Comparison of ENCODE assay signal across 10 mouse cellular contexts in genomic region chr8:123760579-123760978, GRCm38 (mm10). TPM values are rescaled to one million over a fixed set of nuclear protein-coding genes. Genes with fewer than 3 reads are reported as not detected.
DNase-seq lines count a peak whose midpoint lies in the region; ATAC-seq and TF ChIP-seq lines count a peak whose summit lies in the region.
"Had no signal": no experiment of that assay in that cellular context is flagged by ENCODE, and none has a peak within 500 bp of the region (broad histone marks: within the 10 kb centered on the region; RNA-seq: fewer than 3 reads in every experiment).

No protein-coding gene starts in this region.

- in situ Hi-C loops in ES-E14 (cut with MboI; ENCODE audit: low sequenced_read_pairs in 2 of 2, unreplicated experiment in 2 of 2): loop anchor here in 1 of 2 experiments (10.0 kb wide), 1 partner anchor 106 kb away; the partner anchor contains the start of gene Rhou

- 0 out of 2 replicates have a peak, but pooled peaks cover 10% of the 10 kb centered on the region for H3K27me3 ChIP-seq in kidney, embryonic 15.5 days
- H3K27me3 ChIP-seq in forebrain, embryonic 13.5 days: peaks cover 12% of the 10 kb centered on the region; the same call in 1 of the 2 replicates
- peaks cover 4% of the 10 kb centered on the region; the same call in 1 of the 2 replicates for H3K27me3 ChIP-seq in liver, embryonic 13.5 days

- H3K4me2 ChIP-seq in kidney, embryonic 15.5 days: peak overlapping the region; percentile 29
- peak overlapping the region; percentile 58 for H3K4me2 ChIP-seq in forebrain, embryonic 13.5 days
- H3K4me2 ChIP-seq in liver, embryonic 13.5 days: 0 out of 2 replicates have a peak overlapping the region, but pooled peaks have one; percentile 24

- no peak for DNase-seq in kidney, postnatal 4 days
- no peak for DNase-seq in ES-E14 (ENCODE audit: low read depth, low spot score)
- no peak for DNase-seq in liver, embryonic 13.5 days
- no peak for DNase-seq in cerebellum, postnatal 4 days (ENCODE audit: low spot score in 2 of 2)
- no peak for DNase-seq in cerebellum, postnatal 14 days
- DNase-seq: kidney, postnatal 10 days had no signal

- H3K27ac ChIP-seq in kidney, embryonic 15.5 days: no peak overlapping the region
- H3K27ac ChIP-seq in ES-E14 (ENCODE audit: insufficient read depth, low read depth, low read length, poor library complexity, severe bottlenecking): no peak overlapping the region
- H3K27ac ChIP-seq in forebrain, embryonic 13.5 days: no peak overlapping the region
- H3K27ac ChIP-seq in liver, embryonic 13.5 days: peak overlapping the region; percentile 43; the same call in 1 of the 2 replicates
- H3K27ac ChIP-seq: left cerebral cortex, adult 2 months had no signal

- no peak overlapping the region for H3K9ac ChIP-seq in kidney, embryonic 15.5 days
- peak overlapping the region; percentile 76; the same call in 1 of the 2 replicates for H3K9ac ChIP-seq in ES-E14 (ENCODE audit: insufficient read depth, low read depth, low read length, poor library complexity, severe bottlenecking)
- H3K9ac ChIP-seq in forebrain, embryonic 13.5 days: peak overlapping the region; percentile 52; the same call in 1 of the 2 replicates
- H3K9ac ChIP-seq in liver, embryonic 13.5 days: no peak overlapping the region

- H3K4me3 ChIP-seq in kidney, embryonic 15.5 days (replicated peaks): no peak overlapping the region
- H3K4me3 ChIP-seq in ES-E14 (ENCODE audit: insufficient read depth in 1 of 2, low read depth in 1 of 2, low read length in 2 of 2, poor library complexity in 1 of 2, severe bottlenecking in 1 of 2): peak overlapping the region; percentile 62 to 75
- peak overlapping the region; percentile 23 for H3K4me3 ChIP-seq in forebrain, embryonic 13.5 days
- no peak overlapping the region for H3K4me3 ChIP-seq in liver, embryonic 13.5 days (replicated peaks)
- H3K4me3 ChIP-seq: left cerebral cortex, adult 2 months; myocyte had no signal

- H3K36me3 ChIP-seq in kidney, embryonic 15.5 days: no peaks in the 10 kb centered on the region
- H3K36me3 ChIP-seq in ES-E14 (ENCODE audit: control insufficient read depth, insufficient read depth, low read length, poor library complexity, severe bottlenecking): no peaks in the 10 kb centered on the region
- H3K36me3 ChIP-seq in forebrain, embryonic 13.5 days (ENCODE audit: poor library complexity, severe bottlenecking): no peaks in the 10 kb centered on the region
- H3K36me3 ChIP-seq in liver, embryonic 13.5 days: no peaks in the 10 kb centered on the region

- 59% methylated on average over 5 of the region's 5 CpGs for WGBS in kidney, embryonic 15.5 days
- WGBS in forebrain, embryonic 13.5 days: 62% methylated on average over 5 of the region's 5 CpGs
- 51% methylated on average over 5 of the region's 5 CpGs for WGBS in liver, embryonic 13.5 days (ENCODE audit: insufficient replicate concordance)

- ATAC-seq in kidney, embryonic 15.5 days (replicated peaks; ENCODE audit: low FRiP score): no peak
- ATAC-seq in forebrain, embryonic 13.5 days: no peak
- ATAC-seq in liver, embryonic 13.5 days (ENCODE audit: low read depth): peak; percentile 42; the same call in 1 of the 2 replicates

- H3K9me3 ChIP-seq in kidney, embryonic 15.5 days (replicated peaks): no peaks in the 10 kb centered on the region
- no peaks in the 10 kb centered on the region for H3K9me3 ChIP-seq in ES-E14 (ENCODE audit: control insufficient read depth, insufficient read depth, low read depth, low read length)
- no peaks in the 10 kb centered on the region for H3K9me3 ChIP-seq in forebrain, embryonic 13.5 days (replicated peaks)
- H3K9me3 ChIP-seq in liver, embryonic 13.5 days (replicated peaks): no peaks in the 10 kb centered on the region

- H3K4me1 ChIP-seq in kidney, embryonic 15.5 days: peaks cover 42% of the 10 kb centered on the region
- H3K4me1 ChIP-seq in ES-E14 (ENCODE audit: control insufficient read depth in 2 of 2, insufficient read depth in 2 of 2, low read length in 2 of 2, poor library complexity in 1 of 2): peaks cover 14 to 30% of the 10 kb centered on the region in 2 experiments
- peaks cover 15% of the 10 kb centered on the region for H3K4me1 ChIP-seq in forebrain, embryonic 13.5 days
- H3K4me1 ChIP-seq in liver, embryonic 13.5 days (replicated peaks): peaks cover 16% of the 10 kb centered on the region

TF ChIP-seq in ES-E14, 5 proteins besides CTCF, POLR2A, EP300 and RAD21:
- TF ChIP-seq CHD2 (IDR thresholded peaks at IDR 0.05; ENCODE audit: low read depth, low read length): no peak
- no peak for TF ChIP-seq ZNF384 (IDR thresholded peaks at IDR 0.05; ENCODE audit: low read depth, low read length)
- TF ChIP-seq MAFK (IDR thresholded peaks at IDR 0.05; ENCODE audit: insufficient read depth, low read depth, low read length): no peak
- no peak for TF ChIP-seq HCFC1 (IDR thresholded peaks at IDR 0.05; ENCODE audit: borderline replicate concordance, insufficient read depth, low read length)
- no peak for TF ChIP-seq ZC3H11A (IDR thresholded peaks at IDR 0.05; ENCODE audit: borderline replicate concordance, low read depth, low read length)

RNA-seq across cellular contexts. Expression of gene Rab4a, which starts 45.2 kb away (rescaled TPM):
- polyA plus RNA-seq in kidney, embryonic 15.5 days (2015; fragmentation: Nextera tagmentation; extraction: Ambion mirVana): 39.6 and 44.9 TPM in 2 replicates
- 22.1 and 29.6 TPM in 2 replicates for total RNA-seq in ES-E14 (2012; rRNA removed)
- polyA plus RNA-seq in forebrain, embryonic 13.5 days (2015; fragmentation: Nextera tagmentation; extraction: Ambion mirVana): 70.9 and 72.2 TPM in 2 replicates
- 30.8 and 31.7 TPM in 2 replicates for polyA plus RNA-seq in liver, embryonic 13.5 days (2015; fragmentation: Nextera tagmentation; extraction: Ambion mirVana)

Comparison
In these comparisons a context has a peak if more than half of its experiments do, and no peak if none do; other contexts are left out.
1. H3K4me3 ChIP-seq: peak in ES-E14 (2 of 2) and forebrain, embryonic 13.5 days (single experiment); none in kidney, embryonic 15.5 days (single experiment) and liver, embryonic 13.5 days (single experiment).
2. H3K9ac ChIP-seq: peak in ES-E14 (single experiment) and forebrain, embryonic 13.5 days (single experiment); none in kidney, embryonic 15.5 days (single experiment) and liver, embryonic 13.5 days (single experiment).
3. Peak in every context shown above with its lines, with median percentiles within 50 percentile points of each other: H3K4me2 ChIP-seq.